In genomic region chr10:61256665-61257064, GRCm38 (mm10) we compare ENCODE assay signal across 11 mouse cellular contexts. TPM values are rescaled to one million over a fixed set of nuclear protein-coding genes. Genes with fewer than 3 reads are reported as not detected.
"Had no signal": no experiment of that assay in that cellular context is flagged by ENCODE, and none has a peak within 500 bp of the region (broad histone marks: within the 10 kb centered on the region; RNA-seq: fewer than 3 reads in every experiment).

No protein-coding gene starts in this region.

- DNase-seq: liver, postnatal 0 days; lung, adult 2 months; lung, postnatal 14 days; lung, postnatal 36 days; right cerebral cortex, postnatal 14 days; spleen, adult 18-20 months; thymus, adult 18-20 months; thymus, postnatal 14 days; thymus, postnatal 36 days had no signal

RNA-seq across cellular contexts. Expression of gene Adamts14, which starts 16.6 kb away (rescaled TPM):
- total RNA-seq: megakaryocyte progenitor cell, adult 5-6 weeks had no signal

RNA-seq across cellular contexts. Expression of gene Prf1, which starts 41.0 kb away (rescaled TPM):
- total RNA-seq: megakaryocyte progenitor cell, adult 5-6 weeks; midbrain, postnatal 0 days had no signal
